Mouse (Mus musculus) adrenal gland (tissue): ENCODE results near the gene Qsox1.

Source experiments
- intact Hi-C: fragments of 180-260 bp; cut with DNase I; formaldehyde crosslinking; loops from one replicate; pipeline ENCODE4 v1.15.1; 2025
- long read RNA-seq, 2 experiments: library from polyadenylated mRNA; unstranded; transcript quantifications; one replicate each; pipeline ENCODE4 v2.0.0; 2020; ENCODE audit warnings: borderline replicate concordance in 1 of 2; ENCODE audit not compliant: insufficient replicate concordance in 1 of 2

Gene Qsox1
- long read RNA-seq, experiment 1, transcript Qsox1-207 (13 exons, 2,433 nt), result major isoform, 7 of 14 reads
- long read RNA-seq, experiment 1, transcript Qsox1-208 (1 exons, 3,395 nt), result minor isoform, 6 of 14 reads
- long read RNA-seq, experiment 1, partial matches to known transcripts, result 0 of 14 reads
- long read RNA-seq, experiment 1, other reads (novel, unspliced or antisense), result 0 of 14 reads
- long read RNA-seq, experiment 2, transcript Qsox1-207 (13 exons, 2,433 nt), result major isoform, 5 of 10 reads
- long read RNA-seq, experiment 2, partial matches to known transcripts, result 0 of 10 reads
- long read RNA-seq, experiment 2, other reads (novel, unspliced or antisense), result 0 of 10 reads

- intact Hi-C loops, result no loop called here
Measured at GRCm38 (mm10) chr1:155812581-155813499, at the start of gene Qsox1. TSS of gene Qsox1 (minus strand) at chr1:155812889.

GRCm38 (mm10) chr1:155854926-155855702, 42.4 kb upstream of the Qsox1 start:
- intact Hi-C loops, result loop anchor here (10.0 kb wide), 1 partner anchor 280 kb away; no protein-coding TSS in a partner anchor

GRCm38 (mm10) chr1:155853009-155853408, 40.3 kb upstream of the Qsox1 start:
- intact Hi-C loops, result loop anchor here (10.0 kb wide), 1 partner anchor 278 kb away; no protein-coding TSS in a partner anchor

- intact Hi-C loops, result no loop called here
Measured at GRCm38 (mm10) chr1:155844235-155844634, 31.5 kb upstream of the Qsox1 start.

GRCm38 (mm10) chr1:155843538-155843937, 30.8 kb upstream of the Qsox1 start:
- intact Hi-C loops, result no loop called here

GRCm38 (mm10) chr1:155835667-155836066, 23.0 kb upstream of the Qsox1 start:
- intact Hi-C loops, result no loop called here

- intact Hi-C loops, result no loop called here
Measured at GRCm38 (mm10) chr1:155833610-155834009, 20.9 kb upstream of the Qsox1 start.

- intact Hi-C loops, result no loop called here
Measured at GRCm38 (mm10) chr1:155831958-155832357, 19.3 kb upstream of the Qsox1 start.

- intact Hi-C loops, result no loop called here
Measured at GRCm38 (mm10) chr1:155830861-155831260, 18.2 kb upstream of the Qsox1 start.

- intact Hi-C loops, result no loop called here
Measured at GRCm38 (mm10) chr1:155827703-155828295, 15.1 kb upstream of the Qsox1 start.

GRCm38 (mm10) chr1:155826803-155827395, 14.2 kb upstream of the Qsox1 start:
- intact Hi-C loops, result no loop called here

- intact Hi-C loops, result no loop called here
Measured at GRCm38 (mm10) chr1:155825940-155826716, 13.4 kb upstream of the Qsox1 start.

GRCm38 (mm10) chr1:155820646-155821045, 8.0 kb upstream of the Qsox1 start:
- intact Hi-C loops, result no loop called here

- intact Hi-C loops, result no loop called here
Measured at GRCm38 (mm10) chr1:155816167-155816566, 3.5 kb upstream of the Qsox1 start.

GRCm38 (mm10) chr1:155811995-155812580, 601 bp downstream of the Qsox1 start:
- intact Hi-C loops, result no loop called here

- intact Hi-C loops, result no loop called here
Measured at GRCm38 (mm10) chr1:155810616-155811015, 2.1 kb downstream of the Qsox1 start.

- intact Hi-C loops, result no loop called here
Measured at GRCm38 (mm10) chr1:155809706-155810442, 2.8 kb downstream of the Qsox1 start.

- intact Hi-C loops, result no loop called here
Measured at GRCm38 (mm10) chr1:155808261-155808660, 4.4 kb downstream of the Qsox1 start.

GRCm38 (mm10) chr1:155805607-155806006, 7.1 kb downstream of the Qsox1 start:
- intact Hi-C loops, result no loop called here
